Mouse (Mus musculus): ENCODE data around the gene Dpt.

DNA sequence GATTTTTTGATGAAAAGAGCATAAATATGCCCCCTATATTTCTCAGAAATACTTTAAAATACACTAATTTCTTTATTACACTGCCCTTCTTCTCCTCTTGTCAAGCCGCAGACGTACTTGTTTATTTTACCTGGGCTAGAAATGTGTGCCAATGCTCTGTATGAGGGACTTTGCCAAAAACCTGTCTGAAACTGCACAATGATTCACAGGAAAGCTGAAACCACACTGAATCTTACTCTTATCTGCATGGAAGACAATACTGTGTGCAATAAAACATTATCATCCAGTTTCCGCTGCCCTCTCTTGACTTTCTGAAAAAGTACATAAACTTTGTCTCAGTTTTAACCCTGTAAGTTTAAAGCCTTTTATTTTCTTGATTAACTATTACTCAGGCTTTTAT lies 20.9 kb downstream of the Dpt start:
- TF ChIP-seq MAX (IDR thresholded peaks at IDR 0.05; ENCODE audit: low read depth) (no peak), POLR2A (IDR thresholded peaks at IDR 0.05; ENCODE audit: insufficient read length, low read depth) (no peak), POLR2AphosphoS2 (IDR thresholded peaks at IDR 0.05; ENCODE audit: insufficient read length, low read depth) (no peak), MYOG (IDR thresholded peaks at IDR 0.05; ENCODE audit: control insufficient read depth in 1 of 3, insufficient read depth in 1 of 3, insufficient read length in 2 of 3, low read depth in 2 of 3) (no peak), MYOD1 (IDR thresholded peaks at IDR 0.05; ENCODE audit: control insufficient read depth in 1 of 3, insufficient read length in 2 of 3, low read depth in 2 of 3) (no peak), E2F4 (IDR thresholded peaks at IDR 0.05; ENCODE audit: insufficient read depth) (no peak), USF1 (IDR thresholded peaks at IDR 0.05; ENCODE audit: low read depth) (no peak)

Measured in myocyte (in vitro differentiated cells).